Mouse (Mus musculus) liver, embryonic 11.5 days (tissue): ENCODE results near the gene Stpg1. TPM values are rescaled to one million over a fixed set of nuclear protein-coding genes. Genes with fewer than 3 reads are reported as not detected.

Experiments used
- ATAC-seq: fragments of 200-750 bp; cut with Nextera tagmentation; replicated peaks from 2 replicates; pipeline ENCODE4 v1.8.0; 2017; ENCODE audit warnings: moderate number of reproducible peaks, mild to moderate bottlenecking, moderate TSS enrichment, moderate library complexity; ENCODE audit not compliant: low FRiP score
- DNase-seq: peaks from one replicate; pipeline ENCODE4 v3.0.0-alpha.2; 2017; ENCODE audit warnings: low spot score
- H3K27ac ChIP-seq: fragments of 300-500 bp; sonication (generic); 2 replicates; pipeline ENCODE4 v1.5.1; 2014; ENCODE audit warnings: mild to moderate bottlenecking, low read depth, low read length, control low read depth
- H3K27me3 ChIP-seq: fragments of 300-500 bp; sonication (generic); replicated peaks from 2 replicates; pipeline ENCODE4 v1.6.1; 2014; ENCODE audit warnings: low read length, mixed read lengths; ENCODE audit not compliant: control insufficient read depth, insufficient read depth
- H3K36me3 ChIP-seq: fragments of 300-500 bp; sonication (generic); 2 replicates; pipeline ENCODE4 v1.6.1; 2014; ENCODE audit warnings: mild to moderate bottlenecking, low read length, moderate library complexity, mixed read lengths; ENCODE audit not compliant: control insufficient read depth, insufficient read depth
- H3K4me1 ChIP-seq: fragments of 300-500 bp; sonication (generic); replicated peaks from 2 replicates; pipeline ENCODE4 v1.6.1; 2014; ENCODE audit warnings: low read length, mixed read lengths; ENCODE audit not compliant: control insufficient read depth, insufficient read depth
- H3K4me2 ChIP-seq: fragments of 300-500 bp; sonication (generic); 2 replicates; pipeline ENCODE4 v1.6.1; 2014; ENCODE audit warnings: mild to moderate bottlenecking, control low read depth, moderate library complexity
- H3K4me3 ChIP-seq: fragments of 300-500 bp; sonication (generic); 2 replicates; pipeline ENCODE4 v1.5.1; 2014; ENCODE audit warnings: low read depth, low read length, control low read depth
- H3K9ac ChIP-seq: fragments of 300-500 bp; sonication (generic); 2 replicates; pipeline ENCODE4 v1.6.1; 2014; ENCODE audit warnings: low read depth, low read length, control low read depth
- H3K9me3 ChIP-seq: fragments of 300-500 bp; sonication (generic); 2 replicates; pipeline ENCODE4 v1.6.1; 2016; ENCODE audit warnings: low read length, inconsistent platforms, mixed read lengths; ENCODE audit not compliant: control insufficient read depth
- WGBS: fragments of 180-500 bp; shearing (Covaris S2); extraction: QIAGEN DNeasy Blood & Tissue Kit; methylation state at CpG from one replicate; pipeline ENCODE4 v1.1.7; 2014; 5-methylcytosine and 5-hydroxymethylcytosine counted together
- polyA plus RNA-seq: library from polyadenylated mRNA; unstranded; fragments of >200 nt; fragmentation: Nextera tagmentation; extraction: Ambion mirVana; gene quantifications from 2 replicates; pipeline ENCODE4 v1.2.1, GENCODE M21; 2014

Gene Stpg1
- polyA plus RNA-seq, 1 experiment from 2014 or later = 0.15 TPM

DNA sequence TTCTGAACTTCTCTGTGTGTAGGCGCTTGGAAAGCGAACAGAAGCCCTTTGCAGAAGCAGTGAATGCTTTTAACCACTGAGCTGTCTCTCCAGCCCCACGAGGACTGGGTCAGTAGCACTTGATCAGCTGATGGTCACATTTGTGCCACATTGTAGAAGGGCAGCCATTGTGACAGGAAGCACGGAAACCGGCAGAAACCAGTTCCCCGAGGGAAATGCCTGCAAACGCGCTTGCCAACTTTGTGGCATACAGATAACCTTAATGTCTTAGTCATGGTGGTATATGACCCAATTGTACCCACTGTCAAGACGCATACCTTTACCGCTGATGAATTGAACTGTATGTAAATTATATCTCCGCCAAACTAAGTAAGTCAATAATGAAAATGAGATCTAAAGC lies 11.2 kb downstream of the Stpg1 start:
- Histone ChIP-seq H3K27ac (no peak overlapping the region), H3K4me2 (no peak overlapping the region), H3K27me3 (no peaks in the 10 kb centered on the region), H3K4me3 (no peak overlapping the region), H3K9me3 (no peaks in the 10 kb centered on the region; the same call in 1 of the 2 replicates), H3K36me3 (no peaks in the 10 kb centered on the region), H3K4me1 (no peaks in the 10 kb centered on the region; the same call in 1 of the 2 replicates), H3K9ac (no peak overlapping the region)
- 70% methylated on average over 11 of the region's 11 CpGs for WGBS
- no peak for DNase-seq
- ATAC-seq = no peak

GRCm38 (mm10) chr4:135507547-135508350 lies 13.2 kb downstream of the Stpg1 start:
- 10% methylated on average over 22 of the region's 22 CpGs for WGBS
- peak overlapping the region; percentile 34 for H3K4me3 ChIP-seq
- H3K9me3 ChIP-seq = no peaks in the 10 kb centered on the region
- DNase-seq (peak; percentile 65), ATAC-seq (peak; percentile 80)
- H3K27ac ChIP-seq = no peak overlapping the region
- H3K4me1 ChIP-seq = no peaks in the 10 kb centered on the region; the same call in 1 of the 2 replicates
- peak overlapping the region; percentile 63 for H3K4me2 ChIP-seq
- H3K36me3 ChIP-seq = no peaks in the 10 kb centered on the region
- peak overlapping the region; percentile 8 for H3K9ac ChIP-seq
- no peaks in the 10 kb centered on the region for H3K27me3 ChIP-seq

DNA sequence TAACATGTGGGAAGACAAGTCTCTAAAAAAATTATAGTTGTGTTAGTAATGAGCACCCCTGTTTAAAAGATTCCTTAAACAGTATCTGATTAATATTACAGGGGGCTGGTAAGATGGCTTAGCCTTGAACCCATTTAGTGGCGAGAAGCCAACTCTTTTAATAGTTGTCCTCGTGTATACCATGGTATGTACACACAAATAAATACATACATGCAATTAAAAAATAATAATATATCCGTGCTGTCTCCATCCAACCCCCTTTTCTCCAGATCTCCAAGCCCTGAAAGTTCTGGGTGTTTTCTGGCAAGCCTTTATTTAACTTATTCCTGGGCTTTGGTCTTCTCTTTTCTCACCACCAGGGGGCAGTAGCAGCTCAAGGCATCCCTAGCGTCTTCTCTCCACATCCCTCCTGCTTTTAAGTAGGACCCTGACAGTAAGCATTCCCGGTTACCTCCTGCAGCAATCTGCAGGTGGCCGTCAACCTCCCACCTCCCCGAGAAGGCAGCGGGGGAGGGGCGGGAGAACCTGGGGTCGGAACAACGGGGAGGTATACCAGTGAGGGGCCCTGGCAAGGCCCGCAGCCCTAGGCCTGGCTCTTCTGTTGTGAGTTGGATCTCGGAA lies 13.9 kb downstream of the Stpg1 start:
- H3K4me1 ChIP-seq = no peaks in the 10 kb centered on the region; the same call in 1 of the 2 replicates
- peak overlapping the region; percentile 33; the same call in 1 of the 2 replicates for H3K4me2 ChIP-seq
- DNase-seq (peak; percentile 70), ATAC-seq (no peak; the same call in 1 of the 2 replicates)
- H3K36me3 ChIP-seq = no peaks in the 10 kb centered on the region
- no peak overlapping the region for H3K4me3 ChIP-seq
- no peak overlapping the region for H3K27ac ChIP-seq
- no peaks in the 10 kb centered on the region for H3K9me3 ChIP-seq
- no peak overlapping the region for H3K9ac ChIP-seq
- 16% methylated on average over 13 of the region's 13 CpGs for WGBS
- H3K27me3 ChIP-seq = no peaks in the 10 kb centered on the region

DNA sequence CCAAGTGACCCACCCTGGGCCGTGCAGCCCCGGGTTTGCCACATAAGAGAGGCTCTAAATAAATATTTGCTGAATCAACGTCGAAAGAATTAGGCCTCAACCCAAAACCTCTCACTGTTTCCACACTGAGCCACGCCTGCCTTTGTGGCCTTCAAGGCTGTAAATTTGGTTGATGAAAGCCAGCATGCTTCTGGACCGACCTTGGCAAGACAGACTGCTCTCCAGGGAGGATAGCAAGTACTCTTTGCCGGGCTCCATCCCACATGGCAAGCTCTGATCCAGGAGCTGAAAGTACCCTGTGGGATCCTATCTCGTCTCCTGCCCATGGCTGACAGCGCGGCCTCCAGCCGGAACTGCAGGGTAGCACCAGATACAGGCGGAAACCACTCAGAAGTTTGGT lies 14.9 kb downstream of the Stpg1 start:
- H3K27ac ChIP-seq = no peak overlapping the region
- no peaks in the 10 kb centered on the region for H3K27me3 ChIP-seq
- 62% methylated on average over 12 of the region's 12 CpGs for WGBS
- no peaks in the 10 kb centered on the region for H3K9me3 ChIP-seq
- no peak overlapping the region for H3K4me3 ChIP-seq
- H3K9ac ChIP-seq = no peak overlapping the region
- H3K36me3 ChIP-seq = no peaks in the 10 kb centered on the region
- H3K4me2 ChIP-seq = no peak overlapping the region
- ATAC-seq (no peak), DNase-seq (no peak)
- no peaks in the 10 kb centered on the region; the same call in 1 of the 2 replicates for H3K4me1 ChIP-seq

- 83% methylated on average over 7 of the region's 7 CpGs for WGBS
- H3K36me3 ChIP-seq = no peaks in the 10 kb centered on the region
- H3K27me3 ChIP-seq = no peaks in the 10 kb centered on the region
These were observed 19.3 kb downstream of the Stpg1 start for GRCm38 (mm10) chr4:135513865-135514264.

GRCm38 (mm10) chr4:135514925-135515324 lies 20.3 kb downstream of the Stpg1 start:
- 69% methylated on average over 14 of the region's 14 CpGs for WGBS
- no peak overlapping the region for H3K4me3 ChIP-seq
- no peak overlapping the region for H3K4me2 ChIP-seq
- no peaks in the 10 kb centered on the region for H3K4me1 ChIP-seq
- no peak for DNase-seq
- no peak for ATAC-seq
- H3K36me3 ChIP-seq = no peaks in the 10 kb centered on the region
- H3K9ac ChIP-seq = no peak overlapping the region
- no peak overlapping the region for H3K27ac ChIP-seq
- no peaks in the 10 kb centered on the region for H3K9me3 ChIP-seq
- no peaks in the 10 kb centered on the region for H3K27me3 ChIP-seq

More at GRCm38 (mm10) chr4:135513865-135514264, 19.3 kb downstream of the Stpg1 start:
- H3K9me3 ChIP-seq = no peaks in the 10 kb centered on the region
- DNase-seq (no peak), ATAC-seq (no peak)
- H3K4me2 ChIP-seq = no peak overlapping the region
- no peak overlapping the region for H3K27ac ChIP-seq
- H3K4me1 ChIP-seq = no peaks in the 10 kb centered on the region
- H3K4me3 ChIP-seq = no peak overlapping the region
- H3K9ac ChIP-seq = no peak overlapping the region

GRCm38 (mm10) chr4:135516351-135517316 lies 22.0 kb downstream of the Stpg1 start:
- no peak overlapping the region for H3K27ac ChIP-seq
- ATAC-seq (no peak), DNase-seq (peak; percentile 50)
- H3K9ac ChIP-seq = no peak overlapping the region
- H3K4me1 ChIP-seq = no peaks in the 10 kb centered on the region
- H3K36me3 ChIP-seq = no peaks in the 10 kb centered on the region
- WGBS = 50% methylated on average over 15 of the region's 15 CpGs
- H3K4me3 ChIP-seq = no peak overlapping the region
- no peaks in the 10 kb centered on the region for H3K27me3 ChIP-seq
- H3K4me2 ChIP-seq = no peak overlapping the region
- H3K9me3 ChIP-seq = no peaks in the 10 kb centered on the region

- ATAC-seq (no peak), DNase-seq (no peak)
- no peak overlapping the region for H3K4me2 ChIP-seq
- no peaks in the 10 kb centered on the region for H3K9me3 ChIP-seq
- H3K4me1 ChIP-seq = no peaks in the 10 kb centered on the region
- H3K4me3 ChIP-seq = no peak overlapping the region
- WGBS = 72% methylated on average over 12 of the region's 12 CpGs
- H3K36me3 ChIP-seq = no peaks in the 10 kb centered on the region
- H3K27ac ChIP-seq = no peak overlapping the region
- no peak overlapping the region for H3K9ac ChIP-seq
- H3K27me3 ChIP-seq = no peaks in the 10 kb centered on the region
These were observed 23.5 kb downstream of the Stpg1 start for GRCm38 (mm10) chr4:135518135-135518534.
